Mouse (Mus musculus) heart, embryonic 16.5 days (tissue): Measurements from ENCODE around the gene Ncam2. TPM values are rescaled to one million over a fixed set of nuclear protein-coding genes. Genes with fewer than 3 reads are reported as not detected.

Experiments
- ATAC-seq: fragments of 200-750 bp; cut with Nextera tagmentation; replicated peaks from 2 replicates; pipeline ENCODE4 v1.8.0; 2017; ENCODE audit warnings: moderate number of reproducible peaks; ENCODE audit not compliant: insufficient read depth, low FRiP score; ENCODE audit errors: extremely low read depth
- H3K27ac ChIP-seq: fragments of 300-500 bp; sonication (generic); 2 replicates; pipeline ENCODE4 v1.5.1; 2014; ENCODE audit warnings: mild to moderate bottlenecking, low read length, control low read depth, moderate library complexity
- H3K27me3 ChIP-seq: fragments of 300-500 bp; sonication (generic); 2 replicates; pipeline ENCODE4 v1.6.1; 2014; ENCODE audit warnings: low read length, mixed read lengths; ENCODE audit not compliant: control insufficient read depth, insufficient read depth
- H3K36me3 ChIP-seq: fragments of 300-500 bp; sonication (generic); 2 replicates; pipeline ENCODE4 v1.6.1; 2014; ENCODE audit not compliant: control insufficient read depth, insufficient read depth
- H3K4me1 ChIP-seq: fragments of 300-500 bp; sonication (generic); 2 replicates; pipeline ENCODE4 v1.6.1; 2014; ENCODE audit warnings: low read length, mixed read lengths; ENCODE audit not compliant: control insufficient read depth, insufficient read depth
- H3K4me2 ChIP-seq: fragments of 300-500 bp; sonication (generic); 2 replicates; pipeline ENCODE4 v1.6.1; 2014; ENCODE audit warnings: low read depth, mild to moderate bottlenecking, control low read depth, low read length
- H3K4me3 ChIP-seq: fragments of 300-500 bp; sonication (generic); 2 replicates; pipeline ENCODE4 v1.5.1; 2014; ENCODE audit warnings: mild to moderate bottlenecking, control low read depth, low read length
- H3K9ac ChIP-seq: fragments of 300-500 bp; sonication (generic); 2 replicates; pipeline ENCODE4 v1.6.1; 2014; ENCODE audit warnings: low read length, control low read depth
- H3K9me3 ChIP-seq: fragments of 300-500 bp; sonication (generic); replicated peaks from 2 replicates; pipeline ENCODE4 v1.6.1; 2016; ENCODE audit warnings: low read length; ENCODE audit not compliant: control insufficient read depth
- WGBS: fragments of 180-500 bp; shearing (Covaris S2); extraction: QIAGEN DNeasy Blood & Tissue Kit; methylation state at CpG from one replicate; pipeline ENCODE4 v1.1.7; 2014; 5-methylcytosine and 5-hydroxymethylcytosine counted together
- polyA plus RNA-seq: library from polyadenylated mRNA; unstranded; fragments of >200 nt; fragmentation: Nextera tagmentation; extraction: Ambion mirVana; gene quantifications from 2 replicates; pipeline ENCODE4 v1.2.1, GENCODE M21; 2015

The Ncam2 gene
- polyA plus RNA-seq, result 0.09 TPM in 2 replicates

DNA sequence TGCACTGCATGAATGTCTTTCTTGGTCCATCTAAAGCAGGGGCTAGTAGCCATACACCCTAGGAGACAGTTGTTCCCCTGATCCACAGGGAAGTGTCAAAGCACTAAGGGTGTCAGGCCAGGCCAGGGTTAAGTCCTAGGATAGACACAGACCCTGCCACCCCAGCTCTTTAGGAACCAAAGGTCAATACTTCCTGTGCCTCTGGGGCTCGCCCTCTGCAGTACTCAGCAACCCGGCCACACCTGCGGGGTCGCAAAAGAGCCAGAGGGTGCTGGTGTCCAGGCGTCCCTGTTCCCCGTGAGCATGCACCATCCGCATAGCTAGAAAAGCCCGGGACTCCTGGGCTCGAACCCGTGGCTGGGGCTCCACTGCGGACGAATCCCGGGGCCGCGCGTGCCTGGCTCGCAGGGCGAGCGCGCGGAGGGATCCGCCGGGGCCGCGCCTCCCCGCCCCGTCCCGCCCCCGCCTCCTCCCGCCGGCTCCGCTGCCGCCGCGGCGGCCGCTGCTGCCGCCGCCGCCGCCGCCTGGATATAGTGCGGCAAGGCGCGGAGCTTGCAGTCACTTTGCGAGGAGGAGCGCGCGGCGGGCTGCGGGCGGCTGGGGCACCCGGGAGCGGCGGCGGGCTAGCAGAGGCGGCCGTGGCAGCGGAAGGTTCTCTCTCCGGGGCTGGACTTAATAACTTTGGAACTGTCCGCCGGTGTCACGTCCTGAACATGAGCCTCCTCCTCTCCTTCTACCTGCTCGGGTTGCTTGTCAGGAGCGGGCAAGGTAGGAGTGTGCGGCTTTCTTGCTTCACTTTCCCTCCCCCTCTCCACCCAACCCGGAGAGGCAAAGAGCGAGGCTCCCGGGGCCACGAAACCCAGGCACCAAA, at the start of gene Ncam2:
Ncam2 (plus strand) TSS at position 497 of the 871 bp plus-strand sequence.
- no peaks in the 10 kb centered on the region for H3K27me3 ChIP-seq
- peak within 1 kb of the TSS; percentile 70 for H3K4me3 ChIP-seq
- peaks cover 4% of the 10 kb centered on the region; the same call in 1 of the 2 replicates for H3K4me1 ChIP-seq
- H3K27ac ChIP-seq, result no peak within 1 kb of the TSS
- H3K4me2 ChIP-seq, result peak within 1 kb of the TSS; percentile 99
- peak; percentile 74 for ATAC-seq
- H3K36me3 ChIP-seq, result no peaks in the 10 kb centered on the region
- H3K9me3 ChIP-seq, result no peaks in the 10 kb centered on the region
- peak within 1 kb of the TSS; percentile 78 for H3K9ac ChIP-seq
- WGBS, result under 1% methylated on average over 60 of the region's 70 CpGs

DNA sequence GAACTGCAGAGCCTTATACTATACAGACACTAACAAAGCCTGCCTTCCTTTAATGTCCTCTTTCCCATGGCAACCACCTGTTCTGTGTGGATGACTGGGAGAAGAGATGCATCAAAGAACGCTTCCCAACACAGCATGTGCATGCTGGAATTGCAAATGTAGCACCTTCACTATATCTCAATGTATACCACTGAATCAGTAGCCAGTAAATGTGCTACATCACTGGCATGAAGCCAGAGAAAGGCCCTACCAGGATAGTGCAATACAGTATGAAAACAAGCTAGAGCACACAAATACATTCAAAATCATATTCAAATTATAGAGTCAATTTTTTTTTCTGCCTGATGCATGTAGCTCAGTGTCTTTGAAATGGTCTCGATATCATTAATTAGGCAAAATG, 29.7 kb upstream of the Ncam2 start:
- no peaks in the 10 kb centered on the region for H3K9me3 ChIP-seq
- ATAC-seq, result no peak
- 80% methylated on average over 2 of the region's 2 CpGs for WGBS
- H3K4me1 ChIP-seq, result no peaks in the 10 kb centered on the region
- no peak overlapping the region for H3K4me2 ChIP-seq
- H3K27ac ChIP-seq, result no peak overlapping the region
- no peak overlapping the region for H3K4me3 ChIP-seq
- H3K9ac ChIP-seq, result no peak overlapping the region
- H3K27me3 ChIP-seq, result no peaks in the 10 kb centered on the region
- H3K36me3 ChIP-seq, result no peaks in the 10 kb centered on the region

DNA sequence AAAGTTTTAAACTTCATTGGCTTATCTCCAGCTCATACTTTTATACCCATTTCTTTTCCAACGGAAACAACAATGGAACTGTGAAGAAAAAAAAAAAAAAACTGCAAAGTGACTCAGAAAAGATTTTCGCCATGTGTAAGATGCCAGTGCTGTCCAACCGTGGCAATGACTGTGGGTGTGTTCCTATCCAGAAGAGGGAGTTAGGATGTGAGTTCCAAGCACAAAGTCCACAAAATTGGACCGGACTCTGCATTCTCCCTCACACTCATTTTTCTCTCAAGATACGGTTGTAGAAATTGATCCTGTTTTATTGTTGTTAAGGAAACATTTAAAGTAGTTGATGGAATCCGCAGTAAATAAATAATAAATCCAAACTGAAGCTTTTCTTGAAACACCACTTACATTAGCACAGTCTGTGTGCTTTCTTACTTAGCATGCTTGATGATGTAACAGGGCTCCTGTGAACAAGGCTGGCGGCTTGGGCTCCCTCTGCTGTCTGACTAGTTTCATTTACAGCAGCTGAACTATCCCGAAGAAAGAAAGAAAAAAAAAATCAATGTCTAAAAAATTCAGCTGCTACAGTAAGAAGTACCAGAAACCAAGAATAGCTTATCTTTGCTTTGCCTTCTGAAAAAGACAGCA, 25.1 kb upstream of the Ncam2 start:
- no peak for ATAC-seq
- H3K9me3 ChIP-seq, result no peaks in the 10 kb centered on the region
- H3K4me2 ChIP-seq, result no peak overlapping the region
- H3K9ac ChIP-seq, result no peak overlapping the region
- H3K4me3 ChIP-seq, result no peak overlapping the region
- WGBS, result 53% methylated on average over 8 of the region's 8 CpGs
- H3K27me3 ChIP-seq, result no peaks in the 10 kb centered on the region
- H3K4me1 ChIP-seq, result no peaks in the 10 kb centered on the region
- H3K36me3 ChIP-seq, result no peaks in the 10 kb centered on the region
- H3K27ac ChIP-seq, result no peak overlapping the region

DNA sequence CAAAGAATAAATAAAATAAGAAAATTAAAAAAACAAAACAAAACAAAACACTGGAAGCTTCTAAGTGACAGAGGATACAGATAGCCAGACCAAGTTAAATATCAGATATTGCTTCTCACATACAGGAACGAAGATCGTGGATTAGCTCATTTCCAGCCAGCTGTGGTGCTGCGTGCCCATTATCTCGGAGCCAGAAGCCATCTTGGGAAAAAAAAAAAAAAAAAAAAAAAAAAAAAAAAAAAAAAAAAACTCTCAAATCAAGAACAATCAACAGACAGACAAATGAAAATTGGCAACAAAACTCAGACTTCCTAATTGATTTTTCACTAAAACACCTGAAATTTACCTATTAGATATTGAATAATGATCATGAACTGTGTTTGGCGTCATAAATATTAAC, 20.7 kb upstream of the Ncam2 start:
- no peak overlapping the region for H3K9ac ChIP-seq
- 77% methylated on average over 5 of the region's 5 CpGs for WGBS

DNA sequence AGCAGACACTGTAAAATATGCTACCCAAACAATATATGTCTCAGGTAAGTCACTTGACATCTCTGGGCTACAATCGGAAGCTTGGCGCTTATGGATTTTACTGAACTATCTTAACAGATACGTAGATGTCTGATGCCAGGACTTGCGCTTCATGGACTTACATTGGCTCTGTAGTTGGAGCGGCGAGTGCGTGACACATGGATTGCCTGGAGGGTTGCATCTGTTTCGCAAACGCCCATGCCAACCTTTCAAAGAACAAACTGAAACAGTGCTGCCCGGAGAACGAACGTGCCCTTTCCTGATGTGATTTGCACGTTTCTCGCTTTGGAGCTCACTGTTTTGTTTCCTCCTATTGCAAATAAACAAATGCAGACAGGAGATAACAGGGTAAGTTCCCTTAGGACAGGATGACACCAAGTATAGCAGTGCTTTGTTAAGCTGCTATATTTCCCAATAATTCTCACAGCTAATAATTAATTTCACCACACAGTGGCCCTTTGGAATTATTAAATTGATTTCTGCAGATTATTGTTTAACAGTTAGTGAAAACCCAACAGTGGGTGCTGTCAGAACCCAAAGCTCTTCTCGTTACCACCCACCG, 12.8 kb upstream of the Ncam2 start:
- no peak overlapping the region for H3K4me2 ChIP-seq
- H3K27me3 ChIP-seq, result no peaks in the 10 kb centered on the region
- H3K27ac ChIP-seq, result no peak overlapping the region
- no peaks in the 10 kb centered on the region for H3K9me3 ChIP-seq
- no peak overlapping the region for H3K9ac ChIP-seq
- WGBS, result 71% methylated on average over 16 of the region's 16 CpGs
- H3K36me3 ChIP-seq, result no peaks in the 10 kb centered on the region
- no peak for ATAC-seq
- no peak overlapping the region for H3K4me3 ChIP-seq
- H3K4me1 ChIP-seq, result no peaks in the 10 kb centered on the region

More for the DNA sequence above, 20.7 kb upstream of the Ncam2 start:
- Histone ChIP-seq H3K36me3 (no peaks in the 10 kb centered on the region), H3K27me3 (no peaks in the 10 kb centered on the region), H3K4me3 (no peak overlapping the region), H3K4me1 (no peaks in the 10 kb centered on the region), H3K27ac (no peak overlapping the region), H3K9me3 (no peaks in the 10 kb centered on the region), H3K4me2 (no peak overlapping the region)
- no peak for ATAC-seq

DNA sequence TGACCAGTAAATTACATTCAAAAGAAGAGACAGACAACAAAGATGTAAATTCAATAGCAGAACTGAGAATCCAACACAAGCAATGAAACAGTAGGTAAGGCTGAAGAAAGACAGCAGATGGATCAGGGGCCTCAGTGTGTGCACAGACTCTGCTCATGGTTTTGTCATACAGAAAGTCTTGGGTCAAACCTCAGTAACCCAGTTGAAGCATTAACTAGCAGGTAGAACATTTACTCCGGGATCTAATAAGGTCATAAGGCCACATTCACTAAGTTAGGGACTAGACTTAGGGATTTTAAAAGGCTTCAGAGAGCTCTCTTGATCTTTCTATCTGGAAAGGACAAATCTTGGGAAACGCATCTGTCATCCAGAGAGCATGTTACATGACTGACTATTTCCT, 8.9 kb upstream of the Ncam2 start:
- H3K27me3 ChIP-seq, result no peaks in the 10 kb centered on the region
- no peak overlapping the region for H3K9ac ChIP-seq
- no peaks in the 10 kb centered on the region for H3K36me3 ChIP-seq
- H3K9me3 ChIP-seq, result no peaks in the 10 kb centered on the region
- H3K4me2 ChIP-seq, result no peak overlapping the region
- no peak for ATAC-seq
- no peaks in the 10 kb centered on the region for H3K4me1 ChIP-seq
- H3K4me3 ChIP-seq, result no peak overlapping the region
- 79% methylated on average over 2 of the region's 2 CpGs for WGBS
- H3K27ac ChIP-seq, result no peak overlapping the region

DNA sequence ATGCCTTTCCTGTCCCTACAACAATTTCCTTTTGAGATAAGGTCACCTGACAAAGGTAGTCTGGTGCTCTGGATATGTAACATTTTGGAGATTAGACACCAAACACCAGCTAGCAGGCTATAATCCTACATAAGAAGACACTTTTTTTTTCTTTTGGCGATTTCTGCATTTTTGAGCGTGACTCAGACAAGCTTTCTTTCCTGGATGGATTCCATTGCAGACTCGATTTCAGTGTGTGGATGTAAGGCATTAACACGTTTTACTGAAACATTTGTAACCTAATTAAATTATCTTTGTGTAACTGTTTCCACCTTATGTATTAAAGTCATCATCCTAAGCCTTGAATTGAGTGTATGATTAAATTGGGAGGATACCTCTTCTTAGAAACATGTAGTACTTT, 7.9 kb upstream of the Ncam2 start:
- Histone ChIP-seq H3K9ac (no peak overlapping the region), H3K27me3 (no peaks in the 10 kb centered on the region), H3K36me3 (no peaks in the 10 kb centered on the region), H3K27ac (no peak overlapping the region), H3K4me2 (no peak overlapping the region), H3K4me3 (no peak overlapping the region), H3K9me3 (no peaks in the 10 kb centered on the region), H3K4me1 (no peaks in the 10 kb centered on the region)
- ATAC-seq, result no peak
- WGBS, result 57% methylated on average over 4 of the region's 4 CpGs

DNA sequence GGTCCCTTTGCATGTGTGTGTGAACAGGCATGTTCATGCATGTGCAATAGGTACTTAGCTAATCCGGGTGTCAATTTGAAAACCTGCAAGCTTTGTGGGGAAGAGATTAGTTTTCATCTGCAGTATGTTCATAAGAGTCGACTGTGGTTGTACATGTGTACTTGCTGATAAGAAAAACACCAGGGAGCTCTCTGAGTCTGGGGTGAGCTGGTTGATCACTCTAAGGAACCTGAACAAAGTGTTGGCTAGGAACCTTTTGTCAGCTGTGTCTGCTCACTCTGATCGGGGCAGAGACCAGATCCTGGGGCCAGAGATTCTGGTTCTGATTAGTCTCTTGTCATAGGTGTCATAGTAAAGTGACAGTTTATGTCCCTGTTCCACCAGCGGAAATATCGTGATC, 1.0 kb upstream of the Ncam2 start:
- no peaks in the 10 kb centered on the region for H3K27me3 ChIP-seq
- H3K36me3 ChIP-seq, result no peaks in the 10 kb centered on the region
- H3K9ac ChIP-seq, result no peak overlapping the region
- no peak for ATAC-seq
- H3K4me1 ChIP-seq, result peaks cover 4% of the 10 kb centered on the region; the same call in 1 of the 2 replicates
- H3K27ac ChIP-seq, result no peak overlapping the region
- H3K4me2 ChIP-seq, result no peak overlapping the region
- WGBS, result 69% methylated on average over 5 of the region's 5 CpGs
- no peak overlapping the region for H3K4me3 ChIP-seq
- H3K9me3 ChIP-seq, result no peaks in the 10 kb centered on the region

DNA sequence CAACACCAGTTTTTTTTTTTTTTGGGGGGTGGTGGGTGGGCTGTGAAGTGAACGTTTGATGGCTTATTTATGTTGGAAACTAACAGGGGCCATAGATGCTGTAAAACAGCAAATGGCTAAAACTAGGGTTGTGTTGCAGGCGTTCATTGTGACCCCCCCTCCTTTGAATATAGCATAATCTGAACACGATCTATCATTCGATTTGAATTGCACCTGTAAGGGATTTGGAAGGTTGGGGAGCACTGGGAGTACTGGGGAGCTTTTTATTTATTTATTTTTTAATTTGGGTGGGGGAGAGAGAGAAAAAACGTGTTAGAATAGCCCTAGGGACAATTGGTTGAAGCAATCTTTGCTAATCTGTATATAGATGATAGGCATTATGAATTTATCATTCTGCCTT, 974 bp downstream of the Ncam2 start:
- Histone ChIP-seq H3K4me1 (peaks cover 4% of the 10 kb centered on the region; the same call in 1 of the 2 replicates), H3K9me3 (no peaks in the 10 kb centered on the region), H3K4me3 (no peak overlapping the region), H3K9ac (no peak overlapping the region), H3K4me2 (no peak overlapping the region; the same call in 1 of the 2 replicates), H3K36me3 (no peaks in the 10 kb centered on the region), H3K27me3 (no peaks in the 10 kb centered on the region), H3K27ac (no peak overlapping the region)
- WGBS, result 41% methylated on average over 5 of the region's 5 CpGs
- ATAC-seq, result no peak
